Mouse (Mus musculus) kidney, postnatal 0 days (tissue): ENCODE results near the gene Hsf2bp. TPM values are rescaled to one million over a fixed set of nuclear protein-coding genes. Genes with fewer than 3 reads are reported as not detected.

Experiments
- ATAC-seq: fragments of 200-750 bp; cut with Nextera tagmentation; replicated peaks from 2 replicates; pipeline ENCODE4 v1.8.0; 2017; ENCODE audit warnings: low read depth, moderate number of reproducible peaks, moderate TSS enrichment, moderate library complexity; ENCODE audit not compliant: low FRiP score
- DNase-seq: peaks from one replicate; pipeline ENCODE4 v3.0.0-alpha.2; 2016; ENCODE audit warnings: low spot score
- H3K27ac ChIP-seq: fragments of 300-500 bp; sonication (generic); 2 replicates; pipeline ENCODE4 v1.5.1; 2014; ENCODE audit warnings: mild to moderate bottlenecking
- H3K27me3 ChIP-seq: fragments of 300-500 bp; sonication (generic); 2 replicates; pipeline ENCODE4 v1.6.1; 2014; ENCODE audit warnings: low read length, mixed read lengths; ENCODE audit not compliant: insufficient read depth
- H3K36me3 ChIP-seq: fragments of 300-500 bp; sonication (generic); 2 replicates; pipeline ENCODE4 v1.6.1; 2014; ENCODE audit warnings: low read length, mixed read lengths; ENCODE audit not compliant: insufficient read depth
- H3K4me1 ChIP-seq: fragments of 300-500 bp; sonication (generic); replicated peaks from 2 replicates; pipeline ENCODE4 v1.6.1; 2014; ENCODE audit warnings: antibody characterized with exemption, low read length, mixed read lengths; ENCODE audit not compliant: insufficient read depth
- H3K4me2 ChIP-seq: fragments of 300-500 bp; sonication (generic); 2 replicates; pipeline ENCODE4 v1.6.1; 2014; ENCODE audit warnings: mild to moderate bottlenecking, low read length, moderate library complexity, mixed read lengths
- H3K4me3 ChIP-seq: fragments of 300-500 bp; sonication (generic); replicated peaks from 2 replicates; pipeline ENCODE4 v1.5.1; 2014; ENCODE audit warnings: low read depth, low read length
- H3K9ac ChIP-seq: fragments of 300-500 bp; sonication (generic); 2 replicates; pipeline ENCODE4 v1.6.1; 2014; ENCODE audit warnings: low read depth, low read length
- H3K9me3 ChIP-seq: fragments of 300-500 bp; sonication (generic); replicated peaks from 2 replicates; pipeline ENCODE4 v1.6.1; 2016; ENCODE audit warnings: low read length, inconsistent platforms, mixed read lengths
- CTCF ChIP-seq: IDR thresholded peaks from 2 replicates; pipeline ENCODE4 v1.5.1; 2016; ENCODE audit warnings: antibody characterized with exemption, low read depth, mild to moderate bottlenecking, moderate library complexity
- WGBS: fragments of 180-500 bp; shearing (Covaris S2); extraction: QIAGEN DNeasy Blood & Tissue Kit; methylation state at CpG from one replicate; pipeline ENCODE4 v1.1.7; 2014; 5-methylcytosine and 5-hydroxymethylcytosine counted together
- polyA plus RNA-seq: library from polyadenylated mRNA; unstranded; fragments of >200 nt; fragmentation: Nextera tagmentation; extraction: Ambion mirVana; gene quantifications from 2 replicates; pipeline ENCODE4 v1.2.1, GENCODE M21; 2015

Gene Hsf2bp
- polyA plus RNA-seq, 1 experiment from 2014 or later, result 2.9 TPM

GRCm38 (mm10) chr17:31973664-31974230 is 62.4 kb downstream of the Hsf2bp start:
- Histone ChIP-seq H3K36me3 (no peaks in the 10 kb centered on the region), H3K27me3 (no peaks in the 10 kb centered on the region), H3K27ac (no peak overlapping the region), H3K9me3 (no peaks in the 10 kb centered on the region), H3K4me2 (no peak overlapping the region), H3K4me3 (no peak overlapping the region), H3K4me1 (no peaks in the 10 kb centered on the region), H3K9ac (no peak overlapping the region)
- TF ChIP-seq CTCF, result no peak
- 73% methylated on average over 7 of the region's 7 CpGs for WGBS
- DNase-seq, result no peak
- ATAC-seq, result no peak

GRCm38 (mm10) chr17:31970890-31971289 is 65.3 kb downstream of the Hsf2bp start:
- Histone ChIP-seq H3K4me1 (no peaks in the 10 kb centered on the region), H3K36me3 (no peaks in the 10 kb centered on the region), H3K27me3 (no peaks in the 10 kb centered on the region), H3K4me2 (no peak overlapping the region), H3K4me3 (no peak overlapping the region), H3K9ac (no peak overlapping the region), H3K9me3 (no peaks in the 10 kb centered on the region), H3K27ac (no peak overlapping the region)
- 93% methylated on average over 2 of the region's 2 CpGs for WGBS
- no peak for ATAC-seq
- TF ChIP-seq CTCF, result no peak
- no peak for DNase-seq

GRCm38 (mm10) chr17:31968801-31969200 is 67.3 kb downstream of the Hsf2bp start:
- 78% methylated on average over 1 of the region's 1 CpGs for WGBS
- ATAC-seq (no peak), DNase-seq (no peak)
- H3K9ac ChIP-seq, result no peak overlapping the region
- no peak overlapping the region for H3K27ac ChIP-seq
- no peaks in the 10 kb centered on the region for H3K9me3 ChIP-seq
- no peak overlapping the region for H3K4me2 ChIP-seq
- H3K27me3 ChIP-seq, result no peaks in the 10 kb centered on the region
- TF ChIP-seq CTCF, result no peak
- H3K36me3 ChIP-seq, result no peaks in the 10 kb centered on the region
- H3K4me1 ChIP-seq, result peaks cover 9% of the 10 kb centered on the region
- H3K4me3 ChIP-seq, result no peak overlapping the region

- Histone ChIP-seq H3K27me3 (no peaks in the 10 kb centered on the region), H3K27ac (peak overlapping the region; percentile 80; the same call in 1 of the 2 replicates), H3K4me2 (no peak overlapping the region), H3K9me3 (no peaks in the 10 kb centered on the region), H3K4me1 (peaks cover 9% of the 10 kb centered on the region), H3K36me3 (no peaks in the 10 kb centered on the region), H3K9ac (no peak overlapping the region), H3K4me3 (no peak overlapping the region)
- no peak for ATAC-seq
- TF ChIP-seq CTCF, result no peak
- DNase-seq, result peak; percentile 41
- 55% methylated on average over 4 of the region's 4 CpGs for WGBS
These were observed 68.8 kb downstream of the Hsf2bp start for GRCm38 (mm10) chr17:31967311-31967710.

- H3K4me3 ChIP-seq, result no peak overlapping the region
- no peak overlapping the region for H3K4me2 ChIP-seq
- no peak overlapping the region for H3K9ac ChIP-seq
- no peaks in the 10 kb centered on the region for H3K9me3 ChIP-seq
- DNase-seq (no peak), ATAC-seq (no peak)
- TF ChIP-seq CTCF, result no peak
- H3K27ac ChIP-seq, result peak overlapping the region; percentile 80
- no peaks in the 10 kb centered on the region for H3K27me3 ChIP-seq
- no peaks in the 10 kb centered on the region for H3K36me3 ChIP-seq
- peaks cover 9% of the 10 kb centered on the region for H3K4me1 ChIP-seq
- WGBS, result 71% methylated on average over 1 of the region's 1 CpGs
These were observed 69.6 kb downstream of the Hsf2bp start for GRCm38 (mm10) chr17:31966566-31966965.

GRCm38 (mm10) chr17:31965623-31966022 is 70.5 kb downstream of the Hsf2bp start:
- ATAC-seq (peak; percentile 86), DNase-seq (peak; percentile 64)
- no peak overlapping the region for H3K4me3 ChIP-seq
- no peak overlapping the region for H3K4me2 ChIP-seq
- no peaks in the 10 kb centered on the region for H3K27me3 ChIP-seq
- no peak overlapping the region for H3K9ac ChIP-seq
- no peaks in the 10 kb centered on the region for H3K36me3 ChIP-seq
- H3K4me1 ChIP-seq, result peaks cover 9% of the 10 kb centered on the region
- no peaks in the 10 kb centered on the region for H3K9me3 ChIP-seq
- peak overlapping the region; percentile 80 for H3K27ac ChIP-seq
- WGBS, result 12% methylated on average over 2 of the region's 2 CpGs
- TF ChIP-seq CTCF, result no peak

GRCm38 (mm10) chr17:31962930-31963329 is 73.2 kb downstream of the Hsf2bp start:
- TF ChIP-seq CTCF, result no peak

More at GRCm38 (mm10) chr17:31962930-31963329, 73.2 kb downstream of the Hsf2bp start:
- Histone ChIP-seq H3K4me1 (peaks cover 9% of the 10 kb centered on the region), H3K27me3 (no peaks in the 10 kb centered on the region), H3K9ac (no peak overlapping the region), H3K4me3 (no peak overlapping the region), H3K9me3 (no peaks in the 10 kb centered on the region), H3K27ac (no peak overlapping the region), H3K4me2 (no peak overlapping the region), H3K36me3 (no peaks in the 10 kb centered on the region)
- 79% methylated on average over 4 of the region's 4 CpGs for WGBS
- ATAC-seq, result no peak
- no peak for DNase-seq
